Mouse (Mus musculus) ES-E14 (cell line): Measurements from ENCODE around the gene Aen. TPM values are rescaled to one million over a fixed set of nuclear protein-coding genes. Genes with fewer than 3 reads are reported as not detected.

Experiments used
- DNase-seq: peaks from one replicate; pipeline ENCODE4 v3.0.0-alpha.2; 2013; ENCODE audit warnings: low read depth, low spot score
- H3K27ac ChIP-seq: 2 replicates; pipeline ENCODE4 v1.5.1; 2012; ENCODE audit warnings: low read depth, mild to moderate bottlenecking, low read length, moderate library complexity, mixed read lengths; ENCODE audit not compliant: poor library complexity, insufficient read depth, severe bottlenecking
- H3K36me3 ChIP-seq: 2 replicates; pipeline ENCODE4 v1.6.1; 2012; ENCODE audit warnings: mild to moderate bottlenecking, low read length, moderate library complexity, mixed read lengths; ENCODE audit not compliant: control insufficient read depth, poor library complexity, insufficient read depth, severe bottlenecking
- H3K4me1 ChIP-seq, 2 experiments: fragments of 150-350 bp in 1 of 2; sonication (generic) in 1 of 2; 2 replicates each; pipeline ENCODE4 v1.6.1; 2012; ENCODE audit warnings: low read length in 2 of 2, mild to moderate bottlenecking in 1 of 2, mixed read lengths in 1 of 2; ENCODE audit not compliant: control insufficient read depth in 2 of 2, insufficient read depth in 2 of 2, poor library complexity in 1 of 2
- H3K4me3 ChIP-seq, 2 experiments: fragments of 150-350 bp in 1 of 2; sonication (generic) in 1 of 2; 2 replicates each; pipeline ENCODE4 v1.5.1; 2012; ENCODE audit warnings: low read length in 2 of 2, low read depth in 1 of 2, mild to moderate bottlenecking in 1 of 2, mixed read lengths in 1 of 2; ENCODE audit not compliant: insufficient read depth in 1 of 2, poor library complexity in 1 of 2, severe bottlenecking in 1 of 2
- H3K9ac ChIP-seq: 2 replicates; pipeline ENCODE4 v1.6.1; 2012; ENCODE audit warnings: low read depth, mild to moderate bottlenecking, low read length, mixed read lengths; ENCODE audit not compliant: poor library complexity, insufficient read depth, severe bottlenecking
- H3K9me3 ChIP-seq: fragments of 150-350 bp; sonication (generic); 2 replicates; pipeline ENCODE4 v1.6.1; 2012; ENCODE audit warnings: low read depth, mild to moderate bottlenecking, low read length; ENCODE audit not compliant: control insufficient read depth, insufficient read depth
- CHD2 ChIP-seq: IDR thresholded peaks from 2 replicates; pipeline ENCODE4 v1.6.1; 2014; ENCODE audit warnings: mild to moderate bottlenecking, low read depth, low read length, inconsistent platforms
- HCFC1 ChIP-seq: IDR thresholded peaks from 2 replicates; pipeline ENCODE4 v1.6.1; 2012; ENCODE audit warnings: low read length, inconsistent platforms, borderline replicate concordance; ENCODE audit not compliant: insufficient read depth
- MAFK ChIP-seq: IDR thresholded peaks from 2 replicates; pipeline ENCODE4 v1.6.1; 2014; ENCODE audit warnings: mild to moderate bottlenecking, low read depth, low read length, inconsistent platforms; ENCODE audit not compliant: insufficient read depth
- ZC3H11A ChIP-seq: IDR thresholded peaks from 2 replicates; pipeline ENCODE4 v1.6.1; 2012; ENCODE audit warnings: low read depth, mild to moderate bottlenecking, inconsistent platforms, low read length, borderline replicate concordance
- ZNF384 ChIP-seq: IDR thresholded peaks from 2 replicates; pipeline ENCODE4 v1.6.1; 2012; ENCODE audit warnings: low read depth, low read length, inconsistent platforms
- in situ Hi-C, 2 experiments: fragments of 600-800 bp; cut with MboI; formaldehyde crosslinking; loops; one replicate each; pipeline ENCODE4 v1.15.1; 2025; ENCODE audit warnings: low sequenced_read_pairs in 2 of 2, inconsistent platforms in 1 of 2; ENCODE audit not compliant: unreplicated experiment in 2 of 2
- total RNA-seq: library from RNA; depleted of rRNA; stranded (reverse); fragments of 300-350 nt; gene quantifications from 2 replicates; pipeline ENCODE4 v1.2.3, GENCODE M21; 2012

The Aen gene
- total RNA-seq, 1 experiment, result 146 TPM

GRCm38 (mm10) chr7:78926156-78926555 is 30.5 kb downstream of the Aen start:
- in situ Hi-C loops, result loop anchor here in 1 of 2 experiments (25.0 kb wide), 1 partner anchor 436 kb away; no protein-coding TSS in a partner anchor
- no peak for DNase-seq
- Histone ChIP-seq H3K9ac (no peak overlapping the region), H3K27ac (no peak overlapping the region), H3K9me3 (no peaks in the 10 kb centered on the region), H3K4me1 (no peaks in the 10 kb centered on the region), H3K4me3 (no peak overlapping the region), H3K36me3 (no peaks in the 10 kb centered on the region)
- TF ChIP-seq ZC3H11A (no peak), ZNF384 (no peak), HCFC1 (no peak), MAFK (no peak), CHD2 (no peak)

GRCm38 (mm10) chr7:78927266-78927665 is 31.6 kb downstream of the Aen start:
- no peak for DNase-seq
- no peaks in the 10 kb centered on the region for H3K9me3 ChIP-seq
- no peak for TF ChIP-seq ZNF384
- no peak for TF ChIP-seq ZC3H11A
- TF ChIP-seq MAFK, result no peak
- TF ChIP-seq CHD2, result no peak
- TF ChIP-seq HCFC1, result no peak
- in situ Hi-C loops, result loop anchor here in 1 of 2 experiments (25.0 kb wide), 1 partner anchor 435 kb away; no protein-coding TSS in a partner anchor
- H3K4me1 ChIP-seq, result no peaks in the 10 kb centered on the region
- no peak overlapping the region for H3K27ac ChIP-seq
- H3K36me3 ChIP-seq, result no peaks in the 10 kb centered on the region
- H3K4me3 ChIP-seq, result no peak overlapping the region
- no peak overlapping the region for H3K9ac ChIP-seq

DNA sequence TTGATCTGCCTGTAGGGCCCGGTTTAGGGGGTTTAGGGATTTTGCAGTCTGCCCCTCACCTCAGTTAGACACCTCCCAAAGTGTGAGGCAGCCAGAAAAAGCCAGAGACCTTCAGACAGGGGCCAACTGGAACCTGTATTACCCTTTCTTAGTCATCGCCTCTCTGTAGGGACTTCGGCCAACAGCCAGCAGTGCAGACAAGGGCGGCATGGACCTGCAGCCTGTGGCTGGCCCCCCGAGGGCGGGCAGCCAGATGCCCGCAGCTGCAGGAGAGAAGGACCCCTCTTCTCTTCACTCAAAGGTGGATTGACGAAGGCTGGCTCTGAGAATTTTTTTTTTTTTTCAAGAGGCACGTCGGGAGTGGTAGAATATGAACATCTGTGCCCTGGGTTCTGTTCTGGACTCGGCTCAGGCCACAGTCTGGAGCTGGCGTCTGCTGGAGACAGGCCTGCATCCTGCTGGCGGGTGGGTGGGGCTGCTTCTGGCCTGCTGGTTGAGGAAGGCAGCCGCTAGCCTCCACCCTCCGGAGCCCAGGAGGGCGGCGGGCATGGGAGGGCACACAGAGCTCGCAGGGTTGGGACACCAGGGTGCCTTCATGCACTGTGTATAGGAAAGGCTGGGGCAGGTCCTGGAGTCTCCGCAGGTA is 43.4 kb downstream of the Aen start:
- no peak overlapping the region for H3K27ac ChIP-seq
- H3K36me3 ChIP-seq, result no peaks in the 10 kb centered on the region
- no peak overlapping the region for H3K9ac ChIP-seq
- no peak for DNase-seq
- H3K4me3 ChIP-seq, result peak overlapping the region; percentile 2 to 36; a peak in 2 of 4 replicates
- no peaks in the 10 kb centered on the region for H3K9me3 ChIP-seq
- in situ Hi-C loops, result loop anchor here in 1 of 2 experiments (25.0 kb wide), 1 partner anchor 423 kb away; no protein-coding TSS in a partner anchor
- no peaks in the 10 kb centered on the region for H3K4me1 ChIP-seq
- TF ChIP-seq HCFC1, result no peak
- TF ChIP-seq CHD2, result no peak
- no peak for TF ChIP-seq ZNF384
- no peak for TF ChIP-seq MAFK
- no peak for TF ChIP-seq ZC3H11A

GRCm38 (mm10) chr7:78940971-78941370 is 45.3 kb downstream of the Aen start:
- no peaks in the 10 kb centered on the region for H3K36me3 ChIP-seq
- H3K9ac ChIP-seq, result no peak overlapping the region
- H3K4me1 ChIP-seq, result no peaks in the 10 kb centered on the region
- no peak overlapping the region for H3K4me3 ChIP-seq
- no peak for DNase-seq
- H3K27ac ChIP-seq, result no peak overlapping the region
- in situ Hi-C loops, result loop anchor here in 1 of 2 experiments (25.0 kb wide), 1 partner anchor 421 kb away; no protein-coding TSS in a partner anchor
- no peak for TF ChIP-seq CHD2
- TF ChIP-seq ZC3H11A, result no peak
- TF ChIP-seq MAFK, result no peak
- TF ChIP-seq ZNF384, result no peak
- no peak for TF ChIP-seq HCFC1
- no peaks in the 10 kb centered on the region for H3K9me3 ChIP-seq
